Mouse (Mus musculus) heart, embryonic 11.5 days (tissue): ENCODE measurements around the gene Spag6. TPM values are rescaled to one million over a fixed set of nuclear protein-coding genes. Genes with fewer than 3 reads are reported as not detected.

Experiments used
- ATAC-seq: fragments of 200-750 bp; cut with Nextera tagmentation; replicated peaks from 2 replicates; pipeline ENCODE4 v1.8.0; 2017; ENCODE audit warnings: moderate library complexity; ENCODE audit not compliant: insufficient number of reproducible peaks, low FRiP score, low TSS enrichment
- H3K27ac ChIP-seq: fragments of 300-500 bp; sonication (generic); 2 replicates; pipeline ENCODE4 v1.5.1; 2014; ENCODE audit warnings: mild to moderate bottlenecking, low read depth, low read length
- H3K27me3 ChIP-seq: fragments of 300-500 bp; sonication (generic); 2 replicates; pipeline ENCODE4 v1.6.1; 2014; ENCODE audit warnings: mild to moderate bottlenecking, low read length, mixed read lengths; ENCODE audit not compliant: control insufficient read depth, insufficient read depth
- H3K36me3 ChIP-seq: fragments of 300-500 bp; sonication (generic); 2 replicates; pipeline ENCODE4 v1.6.1; 2014; ENCODE audit warnings: mild to moderate bottlenecking, low read length, moderate library complexity, mixed read lengths; ENCODE audit not compliant: control insufficient read depth, insufficient read depth
- H3K4me1 ChIP-seq: fragments of 300-500 bp; sonication (generic); 2 replicates; pipeline ENCODE4 v1.6.1; 2014; ENCODE audit warnings: low read length; ENCODE audit not compliant: control insufficient read depth, insufficient read depth
- H3K4me2 ChIP-seq: fragments of 300-500 bp; sonication (generic); 2 replicates; pipeline ENCODE4 v1.6.1; 2014; ENCODE audit warnings: mild to moderate bottlenecking, moderate library complexity
- H3K4me3 ChIP-seq: fragments of 300-500 bp; sonication (generic); 2 replicates; pipeline ENCODE4 v1.5.1; 2014; ENCODE audit warnings: low read depth, low read length
- H3K9ac ChIP-seq: fragments of 300-500 bp; sonication (generic); 2 replicates; pipeline ENCODE4 v1.6.1; 2014; ENCODE audit warnings: mild to moderate bottlenecking, low read depth, low read length, moderate library complexity
- H3K9me3 ChIP-seq: fragments of 300-500 bp; sonication (generic); replicated peaks from 2 replicates; pipeline ENCODE4 v1.6.1; 2016; ENCODE audit warnings: low read length; ENCODE audit not compliant: control insufficient read depth
- WGBS: fragments of 180-500 bp; shearing (Covaris S2); extraction: QIAGEN DNeasy Blood & Tissue Kit; methylation state at CpG from one replicate; pipeline ENCODE4 v1.1.7; 2014; ENCODE audit not compliant: insufficient replicate concordance; 5-methylcytosine and 5-hydroxymethylcytosine counted together
- polyA plus RNA-seq: library from polyadenylated mRNA; unstranded; fragments of >200 nt; fragmentation: Nextera tagmentation; extraction: Ambion mirVana; gene quantifications from 2 replicates; pipeline ENCODE4 v1.2.1, GENCODE M21; 2014

Gene Spag6
- polyA plus RNA-seq, 1 experiment from 2014 or later: not detected

DNA sequence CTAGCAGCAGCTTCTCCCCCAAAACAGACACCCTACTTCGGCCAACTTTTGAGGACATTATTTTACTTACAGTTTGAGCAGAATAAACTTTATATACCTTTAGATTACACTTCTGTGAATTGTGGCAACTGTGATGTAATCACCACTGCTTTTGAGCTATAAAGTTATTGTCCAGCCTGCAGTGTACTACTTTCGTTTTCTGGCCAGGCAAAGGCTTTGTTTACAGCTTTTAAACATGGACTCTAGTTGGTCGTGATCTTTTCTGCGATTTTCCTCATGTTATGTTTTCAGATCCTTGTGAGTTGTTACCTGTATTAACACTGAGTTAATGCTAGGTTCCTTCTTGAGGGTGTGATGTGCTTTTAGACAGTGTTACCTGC, 72.6 kb downstream of the Spag6 start:
- Histone ChIP-seq H3K36me3 (no peaks in the 10 kb centered on the region), H3K9ac (peak overlapping the region; percentile 96), H3K4me1 (peaks cover 5% of the 10 kb centered on the region; the same call in 1 of the 2 replicates), H3K4me2 (peak overlapping the region; percentile 77), H3K27ac (peak overlapping the region; percentile 91), H3K9me3 (no peaks in the 10 kb centered on the region), H3K27me3 (no peaks in the 10 kb centered on the region), H3K4me3 (peak overlapping the region; percentile 59)
- no peak for ATAC-seq
- 44% methylated on average over 4 of the region's 4 CpGs for WGBS

- ATAC-seq: peak; percentile 76
- no peaks in the 10 kb centered on the region for H3K27me3 ChIP-seq
- H3K4me2 ChIP-seq: peak overlapping the region; percentile 77
- H3K9ac ChIP-seq: peak overlapping the region; percentile 96
- H3K27ac ChIP-seq: peak overlapping the region; percentile 91
- WGBS: under 1% methylated on average over 55 of the region's 56 CpGs
- no peaks in the 10 kb centered on the region for H3K36me3 ChIP-seq
- H3K4me3 ChIP-seq: peak overlapping the region; percentile 59
- H3K4me1 ChIP-seq: peaks cover 5% of the 10 kb centered on the region; the same call in 1 of the 2 replicates
- H3K9me3 ChIP-seq: no peaks in the 10 kb centered on the region
Observed at GRCm38 (mm10) chr2:18766821-18767541, 73.1 kb downstream of the Spag6 start.

- H3K9me3 ChIP-seq: no peaks in the 10 kb centered on the region
- H3K9ac ChIP-seq: no peak overlapping the region
- H3K36me3 ChIP-seq: no peaks in the 10 kb centered on the region
- no peak overlapping the region for H3K27ac ChIP-seq
- WGBS: 91% methylated on average over 2 of the region's 2 CpGs
- peaks cover 5% of the 10 kb centered on the region; the same call in 1 of the 2 replicates for H3K4me1 ChIP-seq
- H3K27me3 ChIP-seq: no peaks in the 10 kb centered on the region
- H3K4me2 ChIP-seq: no peak overlapping the region
- H3K4me3 ChIP-seq: no peak overlapping the region
- no peak for ATAC-seq
Observed at GRCm38 (mm10) chr2:18768414-18768813, 74.6 kb downstream of the Spag6 start.

- no peak overlapping the region for H3K4me3 ChIP-seq
- H3K9me3 ChIP-seq: no peaks in the 10 kb centered on the region
- H3K9ac ChIP-seq: no peak overlapping the region
- H3K27me3 ChIP-seq: no peaks in the 10 kb centered on the region
- no peak for ATAC-seq
- H3K27ac ChIP-seq: no peak overlapping the region
- no peak overlapping the region for H3K4me2 ChIP-seq
- 77% methylated on average over 8 of the region's 8 CpGs for WGBS
- no peaks in the 10 kb centered on the region for H3K36me3 ChIP-seq
- no peaks in the 10 kb centered on the region; the same call in 1 of the 2 replicates for H3K4me1 ChIP-seq
Observed at GRCm38 (mm10) chr2:18772413-18772812, 78.6 kb downstream of the Spag6 start.

DNA sequence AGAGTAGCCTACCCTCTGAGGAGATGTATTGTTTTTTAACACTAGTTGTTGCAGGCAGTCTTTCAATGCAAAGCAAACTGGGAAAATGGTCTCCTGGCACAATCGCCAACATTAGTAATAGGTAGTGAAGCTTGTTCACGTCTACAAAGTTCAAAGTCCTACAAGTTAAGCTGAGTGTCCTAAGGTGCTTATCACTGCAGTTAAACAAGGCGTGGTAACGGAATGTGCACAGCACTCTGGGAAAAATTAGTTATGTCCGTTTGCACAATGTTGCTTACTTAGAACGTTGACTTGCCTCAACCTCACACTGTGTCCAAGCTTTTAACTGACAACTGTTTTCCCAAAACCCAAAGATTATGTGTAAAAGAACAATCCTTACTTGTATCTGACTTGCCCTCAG, 80.5 kb downstream of the Spag6 start:
- WGBS: 75% methylated on average over 6 of the region's 6 CpGs

GRCm38 (mm10) chr2:18778220-18778619, 84.4 kb downstream of the Spag6 start:
- H3K9me3 ChIP-seq: no peaks in the 10 kb centered on the region
- no peak overlapping the region for H3K9ac ChIP-seq
- no peak overlapping the region for H3K4me3 ChIP-seq
- WGBS: 13% methylated on average over 9 of the region's 9 CpGs
- H3K4me2 ChIP-seq: peak overlapping the region; percentile 19; the same call in 1 of the 2 replicates
- no peak overlapping the region for H3K27ac ChIP-seq
- ATAC-seq: no peak
- no peaks in the 10 kb centered on the region for H3K36me3 ChIP-seq
- no peaks in the 10 kb centered on the region for H3K27me3 ChIP-seq
- peaks cover 8% of the 10 kb centered on the region for H3K4me1 ChIP-seq

More for the DNA sequence above, 80.5 kb downstream of the Spag6 start:
- no peak overlapping the region for H3K27ac ChIP-seq
- peaks cover 8% of the 10 kb centered on the region for H3K4me1 ChIP-seq
- H3K4me2 ChIP-seq: no peak overlapping the region
- ATAC-seq: no peak
- H3K9me3 ChIP-seq: no peaks in the 10 kb centered on the region
- H3K4me3 ChIP-seq: no peak overlapping the region
- H3K9ac ChIP-seq: no peak overlapping the region
- no peaks in the 10 kb centered on the region for H3K36me3 ChIP-seq
- H3K27me3 ChIP-seq: no peaks in the 10 kb centered on the region

DNA sequence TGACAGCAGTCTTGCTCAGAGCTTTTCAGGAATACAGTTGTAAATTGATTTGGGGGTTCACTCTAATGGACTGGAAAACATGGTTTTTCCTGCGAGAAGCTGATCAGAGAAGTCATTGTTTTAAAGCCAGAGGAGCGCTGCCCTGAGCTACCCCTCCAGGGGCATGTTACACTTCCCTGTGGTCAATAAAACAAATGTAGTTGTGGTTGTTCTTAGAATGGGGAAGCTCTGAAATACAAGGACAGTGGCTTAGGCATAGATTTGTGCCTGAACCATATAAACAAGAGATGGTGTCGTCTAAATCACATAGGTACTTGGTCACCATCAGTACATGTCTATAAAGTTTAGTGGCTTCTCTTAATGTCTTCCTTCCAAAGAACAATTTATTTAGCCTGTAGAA, 86.0 kb downstream of the Spag6 start:
- no peaks in the 10 kb centered on the region for H3K27me3 ChIP-seq
- H3K9me3 ChIP-seq: no peaks in the 10 kb centered on the region
- H3K36me3 ChIP-seq: no peaks in the 10 kb centered on the region
- H3K9ac ChIP-seq: no peak overlapping the region
- 82% methylated on average over 3 of the region's 3 CpGs for WGBS
- no peak overlapping the region for H3K27ac ChIP-seq
- ATAC-seq: no peak
- peaks cover 8% of the 10 kb centered on the region for H3K4me1 ChIP-seq
- H3K4me2 ChIP-seq: no peak overlapping the region
- no peak overlapping the region for H3K4me3 ChIP-seq

GRCm38 (mm10) chr2:18781296-18781695, 87.5 kb downstream of the Spag6 start:
- peaks cover 8% of the 10 kb centered on the region for H3K4me1 ChIP-seq
- no peaks in the 10 kb centered on the region for H3K9me3 ChIP-seq
- H3K4me2 ChIP-seq: no peak overlapping the region
- 83% methylated on average over 7 of the region's 7 CpGs for WGBS
- no peak overlapping the region for H3K4me3 ChIP-seq
- no peak overlapping the region for H3K9ac ChIP-seq
- no peaks in the 10 kb centered on the region for H3K36me3 ChIP-seq
- no peaks in the 10 kb centered on the region for H3K27me3 ChIP-seq
- no peak overlapping the region for H3K27ac ChIP-seq
- ATAC-seq: no peak

DNA sequence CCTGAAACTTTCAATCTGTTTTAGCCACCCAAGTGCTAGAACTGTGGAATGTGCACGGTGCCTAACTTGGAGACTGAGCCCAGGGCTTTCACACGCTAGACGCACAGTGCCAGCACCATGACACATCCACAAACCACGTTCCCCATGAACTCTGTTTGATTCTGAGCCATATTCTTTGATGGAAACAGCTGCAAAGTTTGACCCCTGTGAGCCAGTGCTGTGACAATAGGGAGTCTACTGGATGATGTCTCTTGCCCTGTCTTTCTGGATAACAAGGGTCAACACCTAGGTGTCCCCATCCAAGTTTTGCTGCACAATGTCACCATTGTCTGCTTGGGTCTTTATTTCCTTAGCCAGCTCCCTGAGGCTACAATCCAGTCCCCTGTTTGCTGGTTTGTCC, 100.4 kb downstream of the Spag6 start:
- WGBS: 71% methylated on average over 4 of the region's 4 CpGs
- Histone ChIP-seq H3K27ac (no peak overlapping the region), H3K27me3 (peaks cover 21% of the 10 kb centered on the region), H3K9me3 (no peaks in the 10 kb centered on the region), H3K36me3 (no peaks in the 10 kb centered on the region), H3K4me2 (no peak overlapping the region), H3K4me1 (no peaks in the 10 kb centered on the region), H3K9ac (no peak overlapping the region), H3K4me3 (no peak overlapping the region)
- ATAC-seq: no peak
